Mouse (Mus musculus) heart, embryonic 13.5 days (tissue): ENCODE data around the gene Rsc1a1. TPM values are rescaled to one million over a fixed set of nuclear protein-coding genes. Genes with fewer than 3 reads are reported as not detected.

Experiments used
- ATAC-seq: fragments of 200-750 bp; cut with Nextera tagmentation; 2 replicates; pipeline ENCODE4 v1.8.0; 2017; ENCODE audit warnings: moderate TSS enrichment; ENCODE audit not compliant: insufficient number of reproducible peaks, low FRiP score, low TSS enrichment; ENCODE audit errors: extremely low read depth
- H3K27ac ChIP-seq: fragments of 300-500 bp; sonication (generic); replicated peaks from 2 replicates; pipeline ENCODE4 v1.5.1; 2015; ENCODE audit warnings: moderate library complexity, mild to moderate bottlenecking, inconsistent platforms
- H3K27me3 ChIP-seq: fragments of 300-500 bp; sonication (generic); replicated peaks from 2 replicates; pipeline ENCODE4 v1.6.1; 2015; ENCODE audit warnings: mild to moderate bottlenecking, inconsistent platforms
- H3K36me3 ChIP-seq: fragments of 300-500 bp; sonication (generic); 2 replicates; pipeline ENCODE4 v1.6.1; 2015; ENCODE audit warnings: mild to moderate bottlenecking, inconsistent platforms
- H3K4me1 ChIP-seq: fragments of 300-500 bp; sonication (generic); 2 replicates; pipeline ENCODE4 v1.6.1; 2015; ENCODE audit warnings: inconsistent platforms
- H3K4me2 ChIP-seq: fragments of 300-500 bp; sonication (generic); 2 replicates; pipeline ENCODE4 v1.6.1; 2015; ENCODE audit warnings: inconsistent platforms, mild to moderate bottlenecking, moderate library complexity
- H3K4me3 ChIP-seq: fragments of 300-500 bp; sonication (generic); 2 replicates; pipeline ENCODE4 v1.5.1; 2015; ENCODE audit warnings: moderate library complexity, mild to moderate bottlenecking, inconsistent platforms
- H3K9ac ChIP-seq: fragments of 300-500 bp; sonication (generic); 2 replicates; pipeline ENCODE4 v1.6.1; 2015; ENCODE audit warnings: inconsistent platforms, mild to moderate bottlenecking, moderate library complexity
- H3K9me3 ChIP-seq: fragments of 300-500 bp; sonication (generic); 2 replicates; pipeline ENCODE4 v1.6.1; 2016; ENCODE audit warnings: inconsistent platforms
- WGBS: fragments of 180-500 bp; shearing (Covaris S2); methylation state at CpG from one replicate; pipeline ENCODE4 v1.1.7; 2015; ENCODE audit warnings: mixed read lengths; 5-methylcytosine and 5-hydroxymethylcytosine counted together
- polyA plus RNA-seq: library from polyadenylated mRNA; unstranded; fragments of >200 nt; fragmentation: Nextera tagmentation; extraction: Ambion mirVana; gene quantifications from 2 replicates; pipeline ENCODE4 v1.2.1, GENCODE M21; 2015

Gene Rsc1a1
- polyA plus RNA-seq, 1 experiment from 2014 or later, result 0.96 TPM

DNA sequence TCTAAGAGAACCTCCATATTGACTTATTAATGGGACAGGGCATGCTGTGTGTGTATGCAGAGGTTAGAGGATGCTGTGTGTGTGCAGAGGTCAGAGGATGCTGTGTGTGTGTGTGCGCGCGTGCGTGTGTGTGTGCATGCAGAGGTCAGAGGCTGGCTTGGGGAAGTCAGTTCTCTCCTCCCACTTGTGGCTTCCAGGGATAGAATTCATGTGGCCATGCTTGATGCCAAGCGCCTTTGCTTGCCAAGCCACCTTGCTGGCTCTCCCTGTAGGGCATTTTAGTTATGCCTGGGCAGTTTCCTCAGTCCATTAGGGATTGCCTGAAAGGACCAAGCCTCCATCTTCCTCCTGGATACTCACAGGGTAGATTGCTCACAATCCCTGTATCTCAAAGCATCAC, 48.7 kb downstream of the Rsc1a1 start:
- H3K4me2 ChIP-seq, result no peak overlapping the region
- no peak overlapping the region for H3K27ac ChIP-seq
- no peaks in the 10 kb centered on the region for H3K9me3 ChIP-seq
- no peak for ATAC-seq
- H3K9ac ChIP-seq, result no peak overlapping the region
- WGBS, result 92% methylated on average over 5 of the region's 5 CpGs
- peaks cover 9% of the 10 kb centered on the region for H3K4me1 ChIP-seq
- H3K4me3 ChIP-seq, result no peak overlapping the region
- H3K36me3 ChIP-seq, result peaks cover 97% of the 10 kb centered on the region
- H3K27me3 ChIP-seq, result no peaks in the 10 kb centered on the region

DNA sequence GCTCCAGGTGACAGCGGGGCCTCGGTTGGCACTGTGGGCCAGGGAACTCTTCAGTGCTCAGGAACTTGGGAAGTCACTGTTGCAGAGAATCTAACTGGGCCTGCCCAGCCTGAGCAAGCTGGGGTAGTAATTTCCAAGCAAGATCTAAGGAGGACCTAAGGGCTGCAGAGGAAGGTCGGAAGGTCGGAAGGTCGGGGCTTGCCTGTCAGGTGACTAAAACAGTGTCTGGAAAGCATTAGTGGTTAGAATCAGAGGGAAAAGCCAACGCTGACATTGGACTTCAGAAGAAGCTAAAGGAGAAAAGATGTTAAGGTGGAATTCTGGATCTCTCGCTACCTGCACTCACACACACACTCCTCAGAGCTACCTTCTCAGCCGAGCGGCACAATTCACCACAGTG, 49.4 kb downstream of the Rsc1a1 start:
- Histone ChIP-seq H3K4me3 (no peak overlapping the region), H3K27me3 (no peaks in the 10 kb centered on the region), H3K9me3 (no peaks in the 10 kb centered on the region), H3K4me2 (no peak overlapping the region), H3K36me3 (peaks cover 97% of the 10 kb centered on the region), H3K9ac (no peak overlapping the region), H3K27ac (no peak overlapping the region), H3K4me1 (peaks cover 5% of the 10 kb centered on the region; the same call in 1 of the 2 replicates)
- WGBS, result 78% methylated on average over 9 of the region's 9 CpGs
- ATAC-seq, result no peak

Other genes with a start within 250 kb of the Rsc1a1 start
- gene Srarp, start 249.5 kb downstream of the Rsc1a1 start, polyA plus RNA-seq, result not detected in 2 replicates
- gene Zbtb17, start 240.9 kb downstream of the Rsc1a1 start, polyA plus RNA-seq, result 23.3 and 23.4 TPM in 2 replicates
- 5.1 and 6.6 TPM in 2 replicates for gene Spen, start 147.0 kb downstream of the Rsc1a1 start, polyA plus RNA-seq
- gene Fblim1, start 79.5 kb downstream of the Rsc1a1 start, polyA plus RNA-seq, result 55.3 and 55.9 TPM in 2 replicates
- gene Tmem82, start 67.0 kb downstream of the Rsc1a1 start, polyA plus RNA-seq, result 0.44 and 0.62 TPM in 2 replicates
- 0.37 and 0.49 TPM in 2 replicates for gene Slc25a34, start 61.8 kb downstream of the Rsc1a1 start, polyA plus RNA-seq
- 4.9 and 5.1 TPM in 2 replicates for gene Plekhm2, start 20.7 kb downstream of the Rsc1a1 start, polyA plus RNA-seq
- 13.2 and 15.6 TPM in 2 replicates for gene Ddi2, start 37.8 kb upstream of the Rsc1a1 start, polyA plus RNA-seq
- 1.0 and 1.9 TPM in 2 replicates for gene Agmat, start 61.1 kb upstream of the Rsc1a1 start, polyA plus RNA-seq
- 4.0 and 4.2 TPM in 2 replicates for gene Dnajc16, start 105.3 kb upstream of the Rsc1a1 start, polyA plus RNA-seq
- 14.3 and 15.5 TPM in 2 replicates for gene Casp9, start 108.0 kb upstream of the Rsc1a1 start, polyA plus RNA-seq
- not detected in 2 replicates for gene Cela2a, start 140.6 kb upstream of the Rsc1a1 start, polyA plus RNA-seq
- not detected in 2 replicates for gene Ctrc, start 160.8 kb upstream of the Rsc1a1 start, polyA plus RNA-seq
- 79.6 and 80.3 TPM in 2 replicates for gene Efhd2, start 189.3 kb upstream of the Rsc1a1 start, polyA plus RNA-seq